Mouse (Mus musculus) adrenal gland (tissue): Measurements from ENCODE around the gene Svbp.

Experiments
- intact Hi-C: fragments of 180-260 bp; cut with DNase I; formaldehyde crosslinking; loops from one replicate; pipeline ENCODE4 v1.15.1; 2025

Gene Svbp

DNA sequence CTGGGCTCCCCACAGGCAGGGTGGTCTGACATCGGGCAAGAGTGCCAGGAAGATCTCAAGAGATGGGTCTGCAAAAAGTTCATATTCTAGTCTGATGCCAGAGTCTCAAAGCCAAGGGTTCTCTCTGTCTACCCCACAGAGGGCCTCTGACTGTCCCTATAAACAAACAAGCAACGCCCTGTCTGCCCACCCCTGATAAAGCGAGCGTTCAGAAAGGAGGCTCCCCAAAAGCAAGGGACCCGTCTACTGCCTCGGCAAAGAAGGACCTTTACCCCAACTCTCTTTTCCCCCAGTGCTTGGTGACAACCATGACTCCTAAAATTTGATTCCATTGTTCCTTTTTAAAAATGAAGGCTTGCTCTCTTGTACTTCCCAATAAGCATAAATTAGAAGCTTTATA lies 5.2 kb upstream of the Svbp start, which contains the start of gene Ermap:
Gene Ermap (minus strand): TSS at position 148 of the 400 bp plus-strand sequence.
- intact Hi-C loops = no loop called here

DNA sequence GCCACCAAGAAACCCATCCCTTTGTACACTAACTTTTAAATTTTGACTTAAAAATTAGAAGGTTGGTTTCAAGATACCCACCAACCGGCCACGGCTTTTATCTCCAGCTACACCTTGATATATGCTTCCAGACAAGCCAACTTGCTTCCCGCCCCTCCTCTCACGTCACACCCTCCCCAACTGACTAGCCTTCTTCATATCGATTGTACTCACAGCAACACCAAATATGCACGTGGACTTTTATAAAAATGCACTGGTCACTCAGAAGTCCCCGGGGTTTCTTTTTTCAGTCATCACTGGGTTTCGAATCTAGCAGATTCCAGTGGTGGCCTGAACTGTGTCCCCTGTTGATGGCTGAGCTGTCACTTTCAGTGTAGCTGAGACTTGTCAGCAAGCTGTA lies 4.5 kb upstream of the Svbp start:
- intact Hi-C loops = no loop called here

DNA sequence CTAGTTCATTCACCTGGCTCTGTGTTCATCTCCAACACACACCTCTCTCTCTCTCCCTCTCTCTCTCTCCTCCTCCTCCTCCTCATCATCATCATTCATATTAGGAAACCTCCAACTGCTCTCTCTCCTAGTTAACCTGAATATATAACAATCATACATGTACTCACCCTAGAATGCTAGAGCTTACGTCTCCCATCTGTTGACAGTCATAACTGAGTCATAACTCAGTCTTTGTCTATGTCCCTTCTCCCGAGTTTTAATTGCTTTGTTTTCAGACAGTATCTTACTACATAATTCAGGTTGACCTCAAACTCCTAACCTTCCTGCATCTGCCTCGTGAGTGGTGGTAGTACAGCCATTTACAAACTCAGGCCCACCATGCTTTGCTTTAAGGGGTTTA lies 3.8 kb upstream of the Svbp start:
- intact Hi-C loops = no loop called here

- intact Hi-C loops = no loop called here
These were observed 2.3 kb upstream of the Svbp start for GRCm38 (mm10) chr4:119192757-119193156.

DNA sequence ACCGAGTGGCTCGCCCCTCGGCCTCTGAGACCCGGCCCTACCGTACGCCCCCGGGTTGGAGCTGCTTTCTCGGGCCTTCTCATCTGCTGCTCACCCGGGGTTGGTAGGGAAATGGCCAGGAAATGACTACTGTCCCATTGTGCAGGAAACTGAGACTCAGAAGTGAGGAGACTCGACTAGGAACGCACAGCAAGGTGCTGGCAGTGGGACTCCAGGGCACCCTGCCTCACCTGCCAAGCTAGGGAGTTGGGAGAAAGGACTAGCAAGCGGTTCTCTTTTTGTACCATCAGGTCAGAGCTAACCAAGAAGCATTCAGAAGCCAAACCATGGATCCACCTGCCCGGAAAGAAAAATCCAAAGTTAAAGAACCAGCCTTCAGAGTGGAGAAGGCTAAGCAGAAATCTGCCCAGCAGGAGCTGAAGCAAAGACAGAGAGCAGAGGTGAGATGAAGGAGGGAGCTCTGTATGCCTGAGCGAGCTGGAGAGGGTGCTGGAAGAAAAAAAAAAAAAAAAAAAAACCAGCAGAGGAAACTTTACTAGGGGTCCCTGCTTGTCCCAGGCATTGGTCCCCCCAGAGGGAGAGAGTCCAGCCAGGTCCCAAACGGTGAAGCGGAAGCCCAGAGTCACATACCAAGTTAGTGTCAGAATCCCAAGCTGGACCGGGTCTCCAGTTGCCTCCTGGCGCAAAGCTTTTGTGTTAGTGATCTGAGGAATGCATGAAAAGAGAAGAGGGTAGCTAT lies 645 bp downstream of the Svbp start:
- intact Hi-C loops = no loop called here

- intact Hi-C loops = no loop called here
These were observed 3.0 kb downstream of the Svbp start for GRCm38 (mm10) chr4:119198105-119198504.

DNA sequence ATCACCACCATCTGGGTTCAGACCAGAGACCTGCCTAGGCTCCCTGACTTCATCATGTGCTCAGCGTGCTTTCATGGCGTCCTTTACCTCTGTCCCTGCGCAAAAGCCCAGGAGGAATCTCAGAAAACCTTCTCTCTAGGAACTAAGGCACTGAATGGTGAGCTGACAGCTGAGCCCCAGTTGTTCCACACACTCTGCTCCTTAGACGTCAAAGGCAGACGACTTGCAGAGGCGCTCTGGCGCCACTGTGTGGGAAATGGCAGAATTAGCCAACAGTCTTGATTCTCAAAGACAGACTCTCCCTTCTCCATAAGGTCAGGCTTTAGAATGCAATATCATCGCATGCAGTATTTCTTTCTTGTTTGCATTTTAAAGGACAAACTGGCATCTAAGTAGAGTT lies 9.6 kb downstream of the Svbp start:
- intact Hi-C loops = loop anchor here (5.0 kb wide), 3 partner anchors 37 to 197 kb away; no protein-coding TSS in a partner anchor

DNA sequence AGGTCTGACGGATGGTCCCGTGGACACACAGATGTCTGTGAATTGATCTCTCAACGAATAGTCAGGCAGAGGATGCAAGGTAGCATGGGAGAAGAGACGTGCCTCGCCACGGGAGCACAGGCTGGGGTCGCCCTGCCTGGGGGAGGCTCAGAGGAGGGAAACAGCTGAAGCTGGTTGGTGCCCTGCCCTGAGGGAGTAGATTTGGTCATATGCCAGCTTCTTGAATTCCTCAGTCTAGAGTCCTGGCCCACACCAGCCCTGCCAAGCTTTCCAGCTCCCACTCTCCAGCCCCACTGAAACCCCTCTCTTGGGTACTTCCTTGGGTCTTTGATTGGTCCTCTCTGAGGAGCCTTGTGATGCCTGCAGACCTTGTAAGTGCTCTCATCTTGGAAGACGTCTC lies 21.6 kb downstream of the Svbp start:
- intact Hi-C loops = no loop called here

- intact Hi-C loops = no loop called here
These were observed 23.1 kb downstream of the Svbp start, which contains the start of gene Tmem269 for GRCm38 (mm10) chr4:119218169-119218568. Tmem269 (minus strand) TSS chr4:119218217.

DNA sequence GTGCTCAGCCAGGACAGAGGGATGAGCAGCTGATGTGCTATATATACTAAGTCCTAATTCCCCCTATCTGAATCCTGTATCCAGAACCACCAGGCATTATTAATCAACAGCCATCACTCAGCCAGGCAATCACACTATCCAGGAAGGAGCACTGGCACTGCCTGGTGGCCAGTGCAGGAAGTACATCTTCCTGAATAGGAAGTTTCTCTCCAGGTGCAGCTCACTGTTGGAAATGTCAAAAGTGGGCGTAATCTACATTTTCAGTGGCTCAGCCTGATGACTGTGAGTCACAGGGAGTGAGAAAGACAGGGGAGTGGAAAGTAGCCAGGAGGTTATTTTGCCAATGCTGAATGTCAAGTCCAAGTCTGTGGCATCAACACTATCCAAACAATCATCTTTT lies 28.6 kb downstream of the Svbp start:
- intact Hi-C loops = no loop called here

DNA sequence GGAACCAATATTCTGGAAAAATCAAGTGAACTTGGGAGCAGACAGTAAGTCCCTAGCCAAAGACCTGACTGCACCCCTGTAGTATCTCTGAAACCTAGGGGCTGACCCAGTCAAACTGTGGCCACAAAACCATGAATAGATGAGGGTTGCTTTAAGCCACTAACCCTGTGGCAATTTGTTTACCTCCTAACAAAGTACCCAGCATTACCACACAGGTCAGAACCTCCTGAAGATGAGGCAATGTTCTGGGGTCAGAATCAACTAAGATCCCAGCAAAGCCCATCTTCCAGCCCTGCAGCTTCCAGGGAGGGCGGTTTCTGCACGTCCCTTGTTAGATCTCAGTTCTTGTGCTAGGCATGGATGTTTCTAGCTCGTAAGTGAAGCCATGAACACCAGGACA lies 29.4 kb downstream of the Svbp start:
- intact Hi-C loops = no loop called here

- intact Hi-C loops = no loop called here
These were observed 30.6 kb downstream of the Svbp start for GRCm38 (mm10) chr4:119225719-119226118.

- intact Hi-C loops = no loop called here
These were observed 31.6 kb downstream of the Svbp start for GRCm38 (mm10) chr4:119226751-119227150.

GRCm38 (mm10) chr4:119232410-119233255 lies 37.5 kb downstream of the Svbp start, which contains the start of the genes AU022252 and P3h1:
AU022252 (minus strand) TSS chr4:119232712.
P3h1 (plus strand) TSS chr4:119232915.
- intact Hi-C loops = no loop called here

GRCm38 (mm10) chr4:119233256-119233901 lies 38.3 kb downstream of the Svbp start:
- intact Hi-C loops = no loop called here

DNA sequence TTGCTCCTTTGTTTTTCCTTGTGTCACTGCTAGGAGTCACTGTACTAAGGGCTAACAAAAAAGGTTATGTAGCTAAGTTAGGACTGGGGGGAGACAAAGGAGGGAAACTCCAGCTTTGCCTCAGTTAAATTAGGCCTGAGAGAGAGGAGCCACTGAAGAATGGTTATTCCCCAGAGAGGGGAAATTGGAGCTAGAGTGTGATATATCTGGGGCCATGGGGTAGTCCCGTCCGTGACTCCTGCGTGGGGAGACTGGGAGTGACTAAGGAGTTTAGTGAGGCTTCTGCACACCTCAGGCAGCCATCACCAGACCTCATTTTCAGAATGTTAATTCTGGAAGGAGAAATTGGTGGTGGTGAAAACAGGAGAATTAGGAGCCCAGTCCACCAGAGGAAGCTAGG lies 39.2 kb downstream of the Svbp start:
- intact Hi-C loops = no loop called here

GRCm38 (mm10) chr4:119238661-119239060 lies 43.6 kb downstream of the Svbp start:
- intact Hi-C loops = no loop called here

DNA sequence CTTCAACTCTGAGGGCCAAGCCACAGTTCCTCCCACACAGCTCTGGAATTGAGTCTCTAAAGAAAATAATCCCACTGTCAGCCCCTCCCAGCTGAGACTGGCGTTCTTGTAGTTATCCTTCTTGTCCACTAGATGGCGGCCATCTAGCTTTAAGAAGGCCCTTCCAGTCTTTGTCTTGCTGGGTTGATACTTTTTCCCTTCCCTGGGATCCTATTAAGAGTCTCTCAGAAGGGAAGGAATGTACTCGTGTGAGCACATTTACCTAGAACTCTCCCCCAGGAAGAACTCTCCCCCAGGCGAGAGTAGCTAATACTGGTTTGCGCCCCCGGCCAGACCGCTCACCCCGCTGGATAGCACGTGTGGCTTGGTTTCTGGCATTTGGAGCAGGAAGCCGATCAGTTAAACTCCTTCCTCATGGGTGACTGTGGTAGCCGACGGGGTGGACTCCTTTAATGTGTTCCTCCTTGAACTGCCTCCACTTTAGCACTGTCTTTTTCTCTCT lies 44.1 kb downstream of the Svbp start:
- intact Hi-C loops = no loop called here

DNA sequence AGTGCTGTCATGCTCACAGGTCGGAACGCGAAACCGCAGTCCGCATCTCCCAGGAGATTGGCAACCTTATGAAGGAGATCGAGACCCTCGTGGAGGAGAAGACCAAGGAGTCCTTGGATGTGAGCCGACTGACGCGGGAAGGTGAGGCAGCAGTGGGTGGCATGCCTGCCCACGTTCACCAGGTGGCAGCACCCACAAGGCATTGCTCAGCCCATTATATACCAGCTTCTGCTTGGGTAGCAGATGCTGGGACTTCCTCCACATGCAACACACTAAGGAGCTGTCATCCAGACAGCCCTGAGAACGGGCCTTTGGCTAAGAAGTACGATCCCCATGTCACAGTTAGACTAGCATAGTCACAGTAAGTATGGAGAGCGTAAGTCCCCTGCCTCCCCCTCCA lies 46.6 kb downstream of the Svbp start:
- intact Hi-C loops = loop anchor here (10.0 kb wide), 1 partner anchor 183 kb away; the partner anchor contains the start of genes Ppcs and Zmynd12

DNA sequence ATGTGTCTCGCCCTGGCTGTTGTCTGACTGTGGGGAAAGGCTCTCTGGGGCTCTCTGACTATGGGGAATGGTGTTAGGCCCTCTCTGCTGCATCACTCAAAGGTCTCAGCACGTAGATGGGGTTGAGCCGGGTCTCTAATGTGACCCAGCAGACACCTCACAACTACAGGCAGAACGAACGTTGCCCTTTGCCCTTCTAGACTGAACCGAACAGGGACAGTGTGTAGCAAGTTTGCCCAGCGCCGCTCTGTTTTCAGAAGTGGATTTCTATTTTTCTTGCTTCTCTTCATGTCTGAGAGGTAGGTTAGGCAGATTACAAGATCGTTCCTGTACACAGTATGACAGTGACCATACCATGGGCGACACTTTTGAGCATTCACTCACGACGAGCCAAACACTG lies 47.5 kb downstream of the Svbp start:
- intact Hi-C loops = loop anchor here (10.0 kb wide), 1 partner anchor 182 kb away; the partner anchor contains the start of genes Ppcs and Zmynd12
